Comparison of ENCODE assay signal across 8 mouse cellular contexts in the genomic region with DNA sequence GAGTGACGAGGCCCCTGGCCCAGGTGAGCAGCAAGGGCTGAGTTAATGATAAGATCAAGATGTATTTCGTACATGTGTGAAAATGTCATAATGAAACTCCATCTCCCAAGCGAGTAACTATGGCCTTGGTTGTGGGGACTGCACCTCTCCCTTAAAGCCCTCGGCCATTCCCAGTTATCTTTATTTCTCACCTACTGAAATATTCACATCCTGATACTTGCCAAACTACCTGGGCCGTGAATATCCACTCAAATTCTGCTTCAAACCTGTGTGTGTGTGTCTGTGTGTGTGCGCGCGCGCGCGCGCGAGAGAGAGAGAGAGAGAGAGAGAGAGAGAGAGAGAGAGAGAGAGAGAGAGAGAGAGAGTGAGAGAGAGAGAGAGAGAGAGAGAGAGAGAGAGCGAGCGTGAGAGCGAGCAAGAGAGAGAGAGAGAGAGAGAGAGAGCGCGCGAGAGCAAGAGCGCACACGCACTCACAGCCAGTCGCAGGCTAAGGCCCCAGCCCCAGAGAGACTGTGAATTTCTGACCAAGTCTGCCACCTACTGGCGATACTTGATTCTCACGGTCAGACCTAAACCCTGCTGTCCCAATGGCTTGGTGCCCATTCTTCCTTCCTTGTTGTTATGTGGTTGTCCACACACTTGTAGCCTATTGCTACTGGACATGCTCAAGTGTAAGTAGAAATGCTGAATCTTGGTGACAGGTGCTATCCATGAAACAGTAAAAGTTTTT. TPM values are rescaled to one million over a fixed set of nuclear protein-coding genes. Genes with fewer than 3 reads are reported as not detected.
DNase-seq lines count a peak whose midpoint lies in the region; ATAC-seq lines count a peak whose summit lies in the region.

No protein-coding gene starts in this region.

- H3K27me3 ChIP-seq in forebrain, embryonic 10.5 days (ENCODE audit: poor library complexity, severe bottlenecking) = peaks cover 28% of the 10 kb centered on the region
- no peaks in the 10 kb centered on the region for H3K27me3 ChIP-seq in heart, embryonic 14.5 days (ENCODE audit: control insufficient read depth, insufficient read depth, low read length)
- no peaks in the 10 kb centered on the region; the same call in 1 of the 2 replicates for H3K27me3 ChIP-seq in liver, embryonic 11.5 days (replicated peaks; ENCODE audit: control insufficient read depth, insufficient read depth, low read length)
- H3K27me3 ChIP-seq in splenic B cell, adult 2 months (ENCODE audit: control insufficient read depth, insufficient read depth, low read length, poor library complexity, severe bottlenecking) = no peaks in the 10 kb centered on the region

- no peak overlapping the region for H3K9ac ChIP-seq in heart, embryonic 14.5 days (ENCODE audit: low read length)
- H3K9ac ChIP-seq in liver, embryonic 11.5 days (ENCODE audit: low read depth, low read length) = no peak overlapping the region

- peak overlapping the region; percentile 26 for H3K4me3 ChIP-seq in forebrain, embryonic 10.5 days
- no peak overlapping the region for H3K4me3 ChIP-seq in heart, embryonic 14.5 days (ENCODE audit: control insufficient read depth in 1 of 2, insufficient read depth in 1 of 2, low read depth in 1 of 2, low read length in 2 of 2)
- 0 out of 2 replicates have a peak overlapping the region, but pooled peaks have one; percentile 10 for H3K4me3 ChIP-seq in liver, embryonic 11.5 days (ENCODE audit: low read depth, low read length)

- peak; percentile 66 for DNase-seq in c-Kit-negative CD71-positive TER-119-positive erythroid progenitor cells, embryonic 14.5 days (ENCODE audit: low read depth, low spot score)
- DNase-seq in forebrain, embryonic 10.5 days (ENCODE audit: extremely low spot score, low spot score) = peak; percentile 82
- DNase-seq in kidney, postnatal 10 days = peak; percentile 94
- peak; percentile 75 for DNase-seq in liver, embryonic 11.5 days (ENCODE audit: low spot score)
- peak; percentile 94 for DNase-seq in naive thymus-derived CD4-positive, alpha-beta T cell, adult 2 months (ENCODE audit: low read depth)
- peak; percentile 89 for DNase-seq in splenic B cell, adult 2 months (ENCODE audit: low read depth, low spot score)

- no peak overlapping the region for H3K27ac ChIP-seq in forebrain, embryonic 10.5 days
- no peak overlapping the region for H3K27ac ChIP-seq in heart, embryonic 14.5 days (replicated peaks in 1 of 2; ENCODE audit: control insufficient read depth in 1 of 2, insufficient read depth in 1 of 2, low read depth in 2 of 2, low read length in 2 of 2)
- H3K27ac ChIP-seq in liver, embryonic 11.5 days (ENCODE audit: low read depth, low read length) = no peak overlapping the region

- peak; percentile 98 for ATAC-seq in CD4-positive, CD25-positive, alpha-beta regulatory T cell, adult 4 months
- peak; percentile 88 for ATAC-seq in heart, embryonic 14.5 days (ENCODE audit: insufficient number of reproducible peaks, insufficient read depth, low FRiP score, low read depth)
- peak; percentile 90 for ATAC-seq in liver, embryonic 11.5 days (replicated peaks; ENCODE audit: low FRiP score)

- peaks cover 18% of the 10 kb centered on the region for H3K4me1 ChIP-seq in forebrain, embryonic 10.5 days
- peaks cover 0 to 4% of the 10 kb centered on the region in 2 experiments; a peak in 2 of 4 replicates for H3K4me1 ChIP-seq in heart, embryonic 14.5 days (ENCODE audit: control insufficient read depth in 2 of 2, insufficient read depth in 2 of 2, low read length in 2 of 2)
- H3K4me1 ChIP-seq in liver, embryonic 11.5 days (replicated peaks; ENCODE audit: control insufficient read depth, insufficient read depth, low read length) = no peaks in the 10 kb centered on the region

- WGBS in forebrain, embryonic 10.5 days = 44% methylated on average over 22 of the region's 24 CpGs
- 34% methylated on average over 21 of the region's 24 CpGs for WGBS in heart, embryonic 14.5 days
- 44% methylated on average over 22 of the region's 24 CpGs for WGBS in liver, embryonic 11.5 days

- H3K4me2 ChIP-seq in heart, embryonic 14.5 days (ENCODE audit: low read length) = peak overlapping the region; percentile 28; the same call in 1 of the 2 replicates
- peak overlapping the region; percentile 35 for H3K4me2 ChIP-seq in liver, embryonic 11.5 days

- H3K36me3 ChIP-seq in forebrain, embryonic 10.5 days (replicated peaks) = no peaks in the 10 kb centered on the region
- H3K36me3 ChIP-seq in heart, embryonic 14.5 days (ENCODE audit: control insufficient read depth, insufficient read depth, low read length) = no peaks in the 10 kb centered on the region
- H3K36me3 ChIP-seq in liver, embryonic 11.5 days (ENCODE audit: control insufficient read depth, insufficient read depth, low read length) = no peaks in the 10 kb centered on the region
- no peaks in the 10 kb centered on the region for H3K36me3 ChIP-seq in splenic B cell, adult 2 months (ENCODE audit: control insufficient read depth, insufficient read depth, low read length, poor library complexity, severe bottlenecking)

- H3K9me3 ChIP-seq in forebrain, embryonic 10.5 days = peaks cover 7% of the 10 kb centered on the region
- H3K9me3 ChIP-seq in heart, embryonic 14.5 days (ENCODE audit: control insufficient read depth, low read length) = peaks cover 4% of the 10 kb centered on the region; the same call in 1 of the 2 replicates
- no peaks in the 10 kb centered on the region for H3K9me3 ChIP-seq in liver, embryonic 11.5 days (ENCODE audit: control insufficient read depth, low read length)

RNA-seq across cellular contexts. Expression of a gene that starts 21.6 kb away (rescaled TPM):
- 1 to 10 TPM; 1.5 to 2.0 TPM for polyA plus RNA-seq in CD4-positive, CD25-positive, alpha-beta regulatory T cell, adult 4 months (2017; shearing (Covaris generic))
- 0.10 and 0.12 TPM in 2 replicates for polyA plus RNA-seq in forebrain, embryonic 10.5 days (2016; fragmentation: Nextera tagmentation; extraction: Ambion mirVana)
- 0.18 and 0.19 TPM in 2 replicates for polyA plus RNA-seq in heart, embryonic 14.5 days (2014; fragmentation: Nextera tagmentation; extraction: Ambion mirVana)
- not detected in 2 replicates for polyA plus RNA-seq in liver, embryonic 11.5 days (2014; fragmentation: Nextera tagmentation; extraction: Ambion mirVana)

RNA-seq across cellular contexts. Expression of a gene that starts 29.0 kb away (rescaled TPM):
- polyA plus RNA-seq in CD4-positive, CD25-positive, alpha-beta regulatory T cell, adult 4 months (2017; shearing (Covaris generic)) = 100 to 1,000 TPM; 121 to 128 TPM
- 67.0 and 70.8 TPM in 2 replicates for polyA plus RNA-seq in forebrain, embryonic 10.5 days (2016; fragmentation: Nextera tagmentation; extraction: Ambion mirVana)
- 42.7 and 45.1 TPM in 2 replicates for polyA plus RNA-seq in heart, embryonic 14.5 days (2014; fragmentation: Nextera tagmentation; extraction: Ambion mirVana)
- 54.1 and 61.1 TPM in 2 replicates for polyA plus RNA-seq in liver, embryonic 11.5 days (2014; fragmentation: Nextera tagmentation; extraction: Ambion mirVana)

Comparison
In these comparisons a context has a peak if more than half of its experiments do, and no peak if none do; other contexts are left out.
1. H3K4me3 ChIP-seq: peak in forebrain, embryonic 10.5 days (single experiment) and liver, embryonic 11.5 days (single experiment); none in heart, embryonic 14.5 days (0 of 2).
2. Peak in every context shown above with its lines, with median percentiles within 50 percentile points of each other: ATAC-seq and DNase-seq.